Mouse (Mus musculus) heart, embryonic 12.5 days (tissue): ENCODE measurements at regions not wholly inside any gene's neighbourhood (a gene's known extent, or its start where the extent isn't known, plus 50 kb on each side); places are given as distances from the start of the nearest gene placed in this dataset.
"Not testable (repeated sequence)": the region's sequence is repeated elsewhere in the genome, so short reads cannot be mapped to it uniquely, and the experiment has no call there.

ENCODE experiments used
- ATAC-seq: fragments of 200-750 bp; cut with Nextera tagmentation; 2 replicates; pipeline ENCODE4 v1.8.0; 2017; ENCODE audit warnings: moderate TSS enrichment, moderate library complexity; ENCODE audit not compliant: insufficient number of reproducible peaks, low FRiP score
- H3K27ac ChIP-seq: fragments of 300-500 bp; sonication (generic); 2 replicates; pipeline ENCODE4 v1.5.1; 2016; ENCODE audit warnings: mild to moderate bottlenecking, moderate library complexity; ENCODE audit not compliant: poor library complexity, severe bottlenecking
- H3K27me3 ChIP-seq: fragments of 300-500 bp; sonication (generic); replicated peaks from 2 replicates; pipeline ENCODE4 v1.6.1; 2016; ENCODE audit warnings: mild to moderate bottlenecking, moderate library complexity
- H3K36me3 ChIP-seq: fragments of 300-500 bp; sonication (generic); 2 replicates; pipeline ENCODE4 v1.6.1; 2016; ENCODE audit warnings: mild to moderate bottlenecking, moderate library complexity
- H3K4me1 ChIP-seq: fragments of 300-500 bp; sonication (generic); replicated peaks from 2 replicates; pipeline ENCODE4 v1.6.1; 2016; ENCODE audit warnings: mild to moderate bottlenecking
- H3K4me2 ChIP-seq: fragments of 300-500 bp; sonication (generic); 2 replicates; pipeline ENCODE4 v1.6.1; 2016; ENCODE audit warnings: mild to moderate bottlenecking, moderate library complexity
- H3K4me3 ChIP-seq: fragments of 300-500 bp; sonication (generic); 2 replicates; pipeline ENCODE4 v1.5.1; 2016; ENCODE audit warnings: mild to moderate bottlenecking
- H3K9ac ChIP-seq: fragments of 300-500 bp; sonication (generic); 2 replicates; pipeline ENCODE4 v1.6.1; 2016; ENCODE audit warnings: mild to moderate bottlenecking, moderate library complexity
- H3K9me3 ChIP-seq: fragments of 300-500 bp; sonication (generic); replicated peaks from 2 replicates; pipeline ENCODE4 v1.6.1; 2016; ENCODE audit warnings: mild to moderate bottlenecking, moderate library complexity
- WGBS: fragments of 180-500 bp; shearing (Covaris S2); methylation state at CpG from one replicate; pipeline ENCODE4 v1.1.7; 2016; 5-methylcytosine and 5-hydroxymethylcytosine counted together

DNA sequence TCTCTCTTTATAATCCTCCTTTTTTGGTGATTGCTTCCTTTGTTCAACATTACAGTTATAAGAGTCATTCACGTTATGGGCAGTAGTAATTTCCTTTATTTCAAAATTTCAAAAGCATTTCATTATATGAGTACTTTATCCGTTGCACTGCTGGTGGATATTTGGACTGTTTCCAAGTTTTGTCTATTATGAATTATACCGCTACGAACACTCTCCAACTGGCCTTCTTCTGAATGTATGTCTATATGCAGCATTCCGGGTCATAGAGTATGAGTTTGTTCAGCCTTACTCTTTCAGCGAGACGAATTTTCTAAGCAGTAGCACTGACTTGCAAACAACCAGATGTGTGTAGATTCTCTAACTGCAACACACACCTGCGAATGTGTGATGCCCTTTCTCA is 57.8 kb downstream of the Dusp6 start:
- Histone ChIP-seq H3K9me3 (no peaks in the 10 kb centered on the region), H3K27ac (no peak overlapping the region), H3K36me3 (no peaks in the 10 kb centered on the region), H3K9ac (no peak overlapping the region), H3K4me1 (no peaks in the 10 kb centered on the region), H3K4me2 (no peak overlapping the region), H3K27me3 (no peaks in the 10 kb centered on the region), H3K4me3 (no peak overlapping the region)
- WGBS, result 85% methylated on average over 8 of the region's 8 CpGs
- ATAC-seq, result no peak

DNA sequence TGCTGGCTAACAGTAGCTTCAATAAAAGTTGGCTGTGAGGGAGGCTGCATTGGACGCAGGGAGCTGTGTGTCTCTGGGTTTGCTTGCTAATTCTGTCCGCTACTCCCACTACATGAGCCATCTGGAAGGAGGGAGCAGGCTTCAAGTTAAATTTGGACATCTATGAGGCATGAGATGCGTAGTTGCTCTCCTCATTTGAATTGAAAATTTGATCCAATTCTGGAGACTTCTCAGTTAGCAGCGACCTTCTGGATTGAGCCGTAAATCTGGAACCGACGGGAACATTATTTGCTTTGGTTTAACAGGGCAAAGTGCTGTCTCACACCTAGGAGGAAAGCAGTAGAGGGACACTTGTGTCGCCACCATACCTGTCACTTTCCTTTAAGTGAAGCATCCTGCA is 60.3 kb downstream of the Dusp6 start:
- whole genome bisulfite sequencing, result 79% methylated on average over 8 of the region's 8 CpGs

DNA sequence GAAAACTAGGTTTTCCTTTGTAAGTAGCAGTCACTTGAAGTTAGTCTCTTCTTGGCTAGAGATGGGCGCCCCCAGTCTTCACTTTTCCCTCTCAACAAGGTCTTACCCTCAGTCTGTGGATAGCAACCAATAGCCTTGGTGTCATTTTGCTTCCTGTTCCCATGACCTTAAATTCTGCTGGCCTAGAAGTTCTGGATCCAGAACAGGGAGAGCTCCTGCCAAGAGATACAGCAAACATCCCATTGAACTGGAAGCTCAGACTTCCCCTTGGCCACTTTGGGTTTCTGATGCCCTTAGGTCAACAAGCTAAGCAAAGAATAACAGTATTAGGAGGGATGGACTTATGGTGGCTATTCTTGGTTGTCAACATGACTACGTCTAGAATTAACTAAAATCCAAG is 64.5 kb downstream of the Dusp6 start:
- no peak overlapping the region for H3K27ac ChIP-seq
- H3K9me3 ChIP-seq, result no peaks in the 10 kb centered on the region
- no peaks in the 10 kb centered on the region for H3K4me1 ChIP-seq
- H3K9ac ChIP-seq, result no peak overlapping the region
- no peaks in the 10 kb centered on the region for H3K27me3 ChIP-seq
- 87% methylated on average over 2 of the region's 2 CpGs for WGBS
- H3K4me2 ChIP-seq, result no peak overlapping the region
- H3K4me3 ChIP-seq, result no peak overlapping the region
- H3K36me3 ChIP-seq, result no peaks in the 10 kb centered on the region
- no peak for ATAC-seq

More for the DNA sequence above, 60.3 kb downstream of the Dusp6 start:
- no peaks in the 10 kb centered on the region for H3K27me3 ChIP-seq
- H3K4me2 ChIP-seq, result no peak overlapping the region
- no peaks in the 10 kb centered on the region for H3K36me3 ChIP-seq
- no peaks in the 10 kb centered on the region for H3K4me1 ChIP-seq
- no peak overlapping the region for H3K27ac ChIP-seq
- H3K9me3 ChIP-seq, result no peaks in the 10 kb centered on the region
- no peak overlapping the region for H3K9ac ChIP-seq
- H3K4me3 ChIP-seq, result no peak overlapping the region
- ATAC-seq, result no peak

DNA sequence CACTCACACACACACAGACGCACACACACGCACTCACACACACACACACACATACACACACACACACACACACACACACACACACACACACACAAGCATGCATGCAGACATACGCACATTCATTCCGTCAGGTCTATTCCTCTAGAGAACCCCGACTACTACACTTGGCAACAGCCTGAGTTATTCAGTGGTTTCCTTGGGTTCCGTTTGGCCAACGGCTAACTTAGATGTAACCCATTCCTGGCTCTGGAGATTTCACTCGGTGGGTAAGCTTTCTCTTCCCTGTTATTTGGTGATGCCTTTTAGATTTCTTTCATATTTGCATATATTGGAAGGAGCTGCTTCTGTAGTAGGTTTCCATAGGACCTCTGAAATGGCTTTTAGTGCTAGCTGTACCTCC is 65.5 kb downstream of the Dusp6 start:
- Histone ChIP-seq H3K36me3 (no peaks in the 10 kb centered on the region), H3K9me3 (no peaks in the 10 kb centered on the region), H3K4me1 (no peaks in the 10 kb centered on the region), H3K4me2 (no peak overlapping the region), H3K4me3 (no peak overlapping the region), H3K9ac (no peak overlapping the region), H3K27me3 (no peaks in the 10 kb centered on the region), H3K27ac (no peak overlapping the region)
- 89% methylated on average over 8 of the region's 8 CpGs for WGBS
- no peak for ATAC-seq

DNA sequence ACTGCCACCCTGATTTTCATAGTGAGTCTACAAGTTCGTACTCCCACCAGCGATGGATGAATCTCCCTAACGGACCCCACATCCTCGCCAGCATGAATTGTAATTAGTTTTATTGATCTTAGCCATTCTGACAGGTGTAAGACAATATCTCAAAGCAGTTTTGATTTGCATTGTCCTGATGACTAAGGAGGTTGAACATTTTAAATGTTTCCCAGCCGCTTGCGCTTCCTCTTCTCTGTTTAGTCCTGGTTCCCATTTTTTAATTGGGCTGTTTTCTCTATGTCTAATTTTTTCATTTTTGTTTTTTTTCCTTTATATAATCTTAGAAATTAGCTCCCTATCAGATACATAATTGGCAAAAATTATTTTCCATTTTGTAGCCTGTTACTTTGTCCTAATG is 66.4 kb downstream of the Dusp6 start:
- Histone ChIP-seq H3K4me1 (no peaks in the 10 kb centered on the region), H3K4me2 (no peak overlapping the region), H3K9ac (no peak overlapping the region), H3K4me3 (no peak overlapping the region), H3K9me3 (no peaks in the 10 kb centered on the region), H3K27ac (no peak overlapping the region), H3K27me3 (no peaks in the 10 kb centered on the region), H3K36me3 (no peaks in the 10 kb centered on the region)
- WGBS, result 88% methylated on average over 6 of the region's 6 CpGs
- no peak for ATAC-seq

DNA sequence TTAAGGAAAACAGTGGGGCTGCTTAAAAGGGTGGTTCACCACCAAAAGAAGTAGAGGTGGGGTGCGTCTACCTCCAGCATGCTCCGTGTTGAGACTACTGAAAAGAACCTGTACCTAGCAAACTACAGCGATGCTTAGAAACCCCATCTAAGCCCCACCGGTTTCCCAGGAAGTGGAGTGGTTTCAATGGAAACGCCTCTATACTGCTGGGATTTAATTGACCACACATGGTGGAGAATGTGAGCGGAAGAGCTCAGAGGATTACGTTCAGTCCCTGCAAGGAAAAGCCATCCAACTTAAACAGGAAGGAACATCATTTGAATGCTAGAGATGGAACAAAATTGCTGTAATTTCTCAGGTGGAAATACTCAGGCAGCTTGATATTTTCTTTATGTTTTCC is 67.5 kb downstream of the Dusp6 start:
- Histone ChIP-seq H3K27me3 (no peaks in the 10 kb centered on the region), H3K4me1 (no peaks in the 10 kb centered on the region), H3K9ac (no peak overlapping the region), H3K36me3 (no peaks in the 10 kb centered on the region), H3K27ac (no peak overlapping the region), H3K4me2 (no peak overlapping the region), H3K4me3 (no peak overlapping the region), H3K9me3 (no peaks in the 10 kb centered on the region)
- no peak for ATAC-seq
- WGBS, result 60% methylated on average over 7 of the region's 7 CpGs

DNA sequence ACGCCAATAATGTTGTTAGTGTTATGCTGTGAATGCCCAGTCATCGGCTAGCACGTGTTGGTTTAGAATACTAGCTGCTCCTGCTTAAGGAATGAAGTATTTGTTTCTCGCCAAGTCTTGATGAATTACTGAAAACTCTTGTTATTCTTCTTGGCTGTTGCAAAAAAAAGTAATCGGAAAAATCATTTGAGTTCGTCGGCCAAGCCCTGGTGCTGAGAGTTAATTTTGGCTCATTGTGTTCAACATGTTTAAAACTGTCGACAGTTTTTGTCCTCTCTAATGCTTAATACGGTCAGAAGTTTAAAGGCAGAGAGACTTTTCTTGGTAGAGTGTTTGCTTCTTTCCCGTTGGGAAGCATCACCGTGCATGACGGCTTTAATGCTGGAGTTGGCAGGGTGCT is 68.8 kb downstream of the Dusp6 start:
- Histone ChIP-seq H3K4me2 (no peak overlapping the region), H3K27ac (no peak overlapping the region), H3K9ac (no peak overlapping the region), H3K36me3 (no peaks in the 10 kb centered on the region), H3K4me1 (no peaks in the 10 kb centered on the region), H3K4me3 (no peak overlapping the region), H3K27me3 (no peaks in the 10 kb centered on the region), H3K9me3 (no peaks in the 10 kb centered on the region)
- no peak for ATAC-seq
- WGBS, result 70% methylated on average over 12 of the region's 12 CpGs

DNA sequence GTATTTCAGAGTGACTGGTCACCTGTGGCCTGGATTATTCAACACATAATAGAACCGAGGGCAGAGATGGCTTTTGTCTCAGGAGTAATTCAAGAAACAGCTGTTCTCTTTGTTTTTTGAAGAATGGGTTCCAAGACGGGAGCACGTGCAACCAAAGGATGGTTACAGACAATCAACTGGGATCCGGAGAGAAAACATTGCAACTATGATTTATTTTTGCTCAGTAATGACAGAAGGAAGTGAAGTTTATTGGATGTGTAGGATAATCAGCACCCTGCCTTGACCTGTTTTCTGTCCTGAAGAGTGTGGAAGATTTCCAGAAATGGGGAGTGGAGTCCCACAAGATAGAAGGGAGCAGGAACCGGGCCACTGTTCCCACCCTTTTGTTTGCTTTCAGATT is 70.8 kb downstream of the Dusp6 start:
- H3K36me3 ChIP-seq, result no peaks in the 10 kb centered on the region
- H3K4me2 ChIP-seq, result no peak overlapping the region
- H3K4me3 ChIP-seq, result no peak overlapping the region
- no peak overlapping the region for H3K27ac ChIP-seq
- no peaks in the 10 kb centered on the region for H3K4me1 ChIP-seq
- H3K27me3 ChIP-seq, result no peaks in the 10 kb centered on the region
- WGBS, result 74% methylated on average over 5 of the region's 5 CpGs
- H3K9me3 ChIP-seq, result peaks cover 4% of the 10 kb centered on the region; the same call in 1 of the 2 replicates
- ATAC-seq, result no peak
- H3K9ac ChIP-seq, result no peak overlapping the region

DNA sequence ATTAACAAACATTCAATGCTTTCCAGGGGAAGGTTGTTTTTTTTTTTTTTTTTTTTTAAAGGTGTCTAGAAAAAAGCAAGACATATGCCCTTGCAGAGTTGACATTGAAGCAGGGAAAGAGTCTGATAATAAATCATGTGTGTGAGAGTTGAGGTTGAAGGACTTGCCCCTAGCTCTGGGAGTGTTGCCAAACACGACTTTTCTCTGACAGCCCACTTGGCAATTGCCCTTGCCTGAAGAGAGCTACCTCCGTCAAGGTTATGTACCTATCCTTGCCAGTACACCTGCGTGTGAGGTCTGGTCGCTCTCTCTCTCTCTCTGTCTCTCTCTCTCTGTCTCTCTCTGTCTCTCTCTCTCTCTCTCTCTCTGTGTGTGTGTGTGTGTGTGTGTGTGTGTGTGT is 73.1 kb downstream of the Dusp6 start:
- no peak overlapping the region for H3K4me2 ChIP-seq
- H3K4me1 ChIP-seq, result no peaks in the 10 kb centered on the region
- H3K27ac ChIP-seq, result 0 out of 2 replicates have a peak overlapping the region, but pooled peaks have one; percentile 8
- ATAC-seq, result no peak
- no peaks in the 10 kb centered on the region for H3K27me3 ChIP-seq
- H3K9me3 ChIP-seq, result peaks cover 4% of the 10 kb centered on the region; the same call in 1 of the 2 replicates
- WGBS, result 45% methylated on average over 4 of the region's 4 CpGs
- no peaks in the 10 kb centered on the region for H3K36me3 ChIP-seq
- H3K9ac ChIP-seq, result no peak overlapping the region
- H3K4me3 ChIP-seq, result no peak overlapping the region

DNA sequence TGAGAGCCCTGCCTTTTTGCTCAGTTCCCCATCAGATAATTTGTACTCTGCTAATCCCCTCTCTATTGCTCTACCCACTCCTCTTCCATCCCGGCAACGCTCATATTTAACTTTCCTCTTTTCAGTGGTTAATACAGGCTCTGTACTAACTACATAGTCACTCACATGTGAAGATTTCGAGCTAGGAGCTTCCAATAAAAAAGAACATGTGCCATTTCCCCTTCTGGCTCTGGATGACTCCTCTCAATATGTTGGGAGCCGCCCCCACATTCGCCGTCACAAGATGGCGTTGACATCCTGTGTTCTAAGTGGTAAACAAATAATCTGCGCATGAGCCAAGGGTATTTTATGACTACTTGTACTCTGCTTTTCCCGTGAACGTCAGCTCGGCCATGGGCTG is 75.8 kb downstream of the Dusp6 start:
- not testable (repeated sequence) for H3K4me3 ChIP-seq, H3K9ac ChIP-seq, H3K4me2 ChIP-seq, H3K4me1 ChIP-seq, H3K27ac ChIP-seq, ATAC-seq, H3K27me3 ChIP-seq, H3K36me3 ChIP-seq, H3K9me3 ChIP-seq
- WGBS, result 86% methylated on average over 8 of the region's 11 CpGs

DNA sequence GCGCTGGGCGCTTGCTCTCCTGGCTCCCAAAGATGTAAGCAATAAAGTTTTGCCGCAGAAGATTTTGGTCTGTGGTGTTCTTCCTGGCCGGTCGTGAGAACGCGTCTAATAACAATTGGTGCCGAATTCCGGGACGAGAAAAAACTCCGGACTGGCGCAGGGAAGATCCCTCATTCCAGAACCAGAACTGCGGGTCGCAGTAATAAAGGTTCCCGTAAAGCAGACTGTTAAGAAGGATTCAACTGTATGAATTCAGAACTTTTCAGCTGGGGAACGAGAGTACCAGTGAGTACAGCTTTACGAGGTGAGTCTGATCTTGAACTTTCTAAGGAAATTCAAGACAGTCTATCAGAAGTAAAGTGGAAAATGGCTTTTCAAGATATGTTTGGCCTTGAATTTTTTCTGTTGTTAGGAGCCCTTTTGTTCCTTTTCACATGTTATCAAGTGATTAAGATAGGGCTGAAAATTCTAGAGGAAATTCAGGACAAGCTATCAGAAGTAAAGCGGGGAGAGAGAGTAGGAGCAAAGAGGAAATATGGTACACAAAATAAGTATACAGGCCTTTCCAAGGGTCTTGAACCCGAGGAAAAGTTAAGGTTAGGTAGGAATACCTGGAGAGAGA is 76.4 kb downstream of the Dusp6 start:
- 94% methylated on average over 14 of the region's 19 CpGs for WGBS
- not testable (repeated sequence) for ATAC-seq, H3K4me2 ChIP-seq

DNA sequence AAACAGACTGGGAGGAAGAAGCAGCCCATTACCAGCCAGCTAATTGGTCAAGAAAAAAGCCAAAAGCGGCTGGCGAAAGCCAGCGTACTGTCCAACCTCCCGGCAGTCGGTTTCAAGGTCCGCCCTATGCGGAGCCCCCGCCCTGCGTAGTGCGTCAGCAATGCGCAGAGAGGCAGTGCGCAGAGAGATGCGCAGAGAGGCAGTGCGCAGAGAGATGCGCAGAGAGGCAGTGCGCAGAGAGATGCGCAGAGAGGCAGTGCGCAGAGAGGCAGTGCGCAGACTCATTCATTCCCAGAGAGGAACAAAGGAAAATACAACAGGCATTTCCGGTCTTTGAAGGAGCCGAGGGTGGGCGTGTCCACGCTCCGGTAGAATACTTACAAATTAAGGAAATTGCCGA is 77.0 kb downstream of the Dusp6 start:
- not testable (repeated sequence) for H3K9me3 ChIP-seq, ATAC-seq
- WGBS, result 89% methylated on average over 10 of the region's 25 CpGs

More for the DNA sequence above, 76.4 kb downstream of the Dusp6 start:
- not testable (repeated sequence) for H3K4me1 ChIP-seq, H3K4me3 ChIP-seq, H3K36me3 ChIP-seq, H3K9me3 ChIP-seq, H3K9ac ChIP-seq, H3K27ac ChIP-seq, H3K27me3 ChIP-seq

More for the DNA sequence above, 77.0 kb downstream of the Dusp6 start:
- H3K27ac ChIP-seq, H3K27me3 ChIP-seq, H3K9ac ChIP-seq, H3K4me1 ChIP-seq, H3K36me3 ChIP-seq, H3K4me2 ChIP-seq, H3K4me3 ChIP-seq: not testable (repeated sequence)
